Mouse (Mus musculus): ENCODE measurements around the gene Olfr658. TPM values are rescaled to one million over a fixed set of nuclear protein-coding genes. Genes with fewer than 3 reads are reported as not detected.

The Olfr658 gene
- not detected in 2 replicates for polyA plus RNA-seq (2015; fragmentation: Nextera tagmentation; extraction: Ambion mirVana)

DNA sequence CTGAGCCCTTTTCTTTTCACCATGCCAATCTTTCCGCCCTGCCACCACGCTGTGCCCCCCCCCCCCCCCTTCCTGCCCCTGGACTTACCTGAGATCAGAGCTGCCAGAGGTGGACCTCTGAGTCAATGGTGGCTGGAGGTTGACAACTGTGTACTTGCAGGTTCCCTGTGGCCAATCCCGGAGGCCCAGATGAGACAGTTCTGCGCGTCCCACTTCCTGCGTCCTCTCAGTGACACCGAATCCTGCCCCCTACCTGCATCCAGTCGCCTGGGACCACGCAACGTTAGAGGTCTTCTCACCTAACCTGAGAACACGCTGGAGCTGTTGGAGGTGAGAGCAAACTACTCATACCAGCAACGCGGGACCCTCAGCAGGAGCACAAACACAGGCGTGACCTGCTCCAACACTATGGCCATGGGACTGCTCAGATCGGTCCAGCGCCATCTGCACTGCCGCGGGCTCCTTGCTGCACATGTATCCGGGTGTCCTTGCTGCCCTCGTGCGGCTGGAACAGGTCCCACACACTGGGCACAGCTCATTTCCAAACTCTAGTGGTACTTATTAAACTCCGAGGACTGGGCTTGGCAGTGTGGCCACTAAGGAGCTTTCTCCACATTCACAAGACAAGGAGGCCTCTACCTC, at the start of gene Olfr658:
TSS of gene Olfr658 (minus strand) at position 465 of the 642 bp plus-strand sequence.
- peak; percentile 18 for DNase-seq (ENCODE audit: low spot score)

DNA sequence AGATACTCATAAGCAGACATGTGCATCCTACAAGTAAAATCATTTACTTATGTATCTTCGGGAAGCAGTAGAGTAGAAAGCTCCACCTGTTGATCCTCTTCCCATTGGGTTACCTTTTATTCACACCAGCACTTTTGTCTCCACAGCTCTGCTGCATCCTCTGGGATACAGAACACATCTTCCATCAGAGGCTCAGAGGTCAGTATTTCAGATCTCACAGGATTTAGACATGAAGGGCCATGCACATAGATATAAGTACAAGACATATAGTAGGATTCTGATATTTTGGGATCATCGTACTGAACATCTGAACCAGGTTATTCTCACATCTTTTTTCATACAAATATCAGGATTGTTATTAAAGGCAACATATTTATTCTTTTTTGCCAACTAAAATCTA, 39.1 kb upstream of the Olfr658 start, which contains the start of gene Olfr661:
TSS of gene Olfr661 (plus strand) at position 301 of the 400 bp plus-strand sequence.
- no peak for DNase-seq (ENCODE audit: low spot score)

DNA sequence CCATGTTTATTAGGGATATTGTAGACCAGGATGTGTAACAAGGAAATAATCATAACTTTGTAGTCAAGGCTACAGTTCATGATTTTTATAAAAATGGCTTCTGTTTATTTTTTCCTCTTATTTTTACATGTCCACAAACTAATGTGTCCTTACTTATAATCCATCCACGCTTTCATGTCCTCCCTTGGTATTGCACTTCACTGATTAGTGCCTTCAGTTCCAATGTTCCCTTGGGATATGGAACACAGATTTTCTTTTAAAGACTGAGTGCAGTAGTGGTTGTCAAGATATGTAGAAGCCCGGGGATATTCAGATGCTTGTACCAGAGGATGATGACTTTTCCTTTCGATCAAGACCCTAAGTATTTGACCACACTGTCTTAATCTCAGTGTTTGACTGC, 19.3 kb upstream of the Olfr658 start, which contains the start of gene Olfr659:
TSS of gene Olfr659 (plus strand) at position 301 of the 400 bp plus-strand sequence.
- no peak for DNase-seq (ENCODE audit: low spot score)

DNA sequence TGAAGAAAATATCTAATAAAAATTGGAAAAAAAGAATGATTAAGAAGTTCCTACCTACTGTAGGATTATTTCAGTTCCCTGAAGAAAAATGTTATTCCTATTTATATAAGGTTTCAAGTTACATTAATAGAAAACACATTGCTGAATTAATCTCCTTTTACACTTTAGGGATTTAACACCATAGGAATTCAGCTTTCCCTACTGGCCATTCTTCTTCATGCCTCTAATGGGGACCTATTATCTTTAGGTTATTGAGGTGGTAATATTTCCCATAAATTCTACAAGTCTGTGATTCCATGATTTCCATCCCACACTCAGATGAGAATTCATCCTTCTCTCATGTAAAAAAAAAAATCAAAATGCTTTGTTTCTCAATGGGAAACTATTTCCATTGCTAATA, 22.6 kb downstream of the Olfr658 start, which contains the start of gene Olfr657:
TSS of gene Olfr657 (plus strand) at position 301 of the 400 bp plus-strand sequence.
- DNase-seq (ENCODE audit: low spot score), result no peak

DNA sequence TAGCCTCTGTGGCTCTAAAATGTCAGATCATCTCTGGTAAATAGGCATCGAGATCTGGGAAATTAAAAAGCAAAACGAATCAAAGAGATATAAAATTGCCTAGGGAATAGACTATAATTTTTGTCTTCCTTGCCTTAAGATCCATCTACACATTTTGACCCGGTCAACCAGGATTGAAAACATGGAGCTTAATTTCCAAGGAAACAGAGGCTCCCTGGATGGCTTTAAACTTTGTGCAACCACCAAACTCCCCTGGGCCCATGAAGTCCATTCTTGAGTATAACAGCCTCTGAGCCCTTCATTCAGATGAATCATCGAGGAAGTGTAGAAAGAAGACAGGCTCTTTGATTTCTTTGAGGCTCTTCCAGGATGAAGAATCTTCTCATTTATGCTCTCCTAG, 33.5 kb downstream of the Olfr658 start, which contains the start of gene Olfr656:
TSS of gene Olfr656 (plus strand) at position 301 of the 400 bp plus-strand sequence.
- no peak for DNase-seq (ENCODE audit: low spot score)

DNA sequence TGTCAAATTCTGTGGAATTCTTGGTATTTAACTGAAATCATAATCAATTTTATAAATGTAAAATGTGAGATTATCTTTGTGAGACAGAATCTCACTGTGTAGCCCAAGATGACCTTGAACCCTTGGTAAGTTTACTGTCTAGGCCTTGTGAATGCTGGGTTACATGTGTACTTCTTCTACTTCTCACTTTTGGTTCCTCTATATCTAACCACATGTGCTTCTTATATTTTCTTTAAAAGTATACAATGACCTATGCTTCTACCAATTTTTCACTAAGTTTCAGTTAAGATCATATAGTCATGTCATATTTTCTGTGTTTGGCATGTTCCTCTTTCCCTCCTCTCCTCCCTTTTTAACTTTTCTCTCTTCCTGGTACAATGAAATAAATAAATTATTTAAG, 42.4 kb downstream of the Olfr658 start:
- DNase-seq (ENCODE audit: low spot score), result no peak

DNA sequence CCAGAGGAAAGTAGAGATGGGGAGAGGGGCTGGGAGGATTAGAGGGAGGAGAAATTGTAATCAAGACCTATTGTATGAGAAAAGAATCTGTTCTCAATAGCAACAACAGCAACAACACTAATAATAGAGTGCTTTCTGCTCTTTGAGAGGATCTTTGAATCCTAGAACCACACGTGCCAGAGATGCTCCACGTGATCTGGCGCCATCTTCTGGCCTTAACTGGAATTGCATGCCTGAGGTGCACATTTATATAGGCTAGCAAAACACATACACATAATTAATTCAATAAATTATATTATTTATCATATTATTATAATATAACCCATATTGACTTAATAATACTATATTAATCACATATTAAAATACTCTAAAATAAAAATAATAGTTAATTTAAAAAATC, 43.9 kb downstream of the Olfr658 start:
- peak; percentile 55 for DNase-seq (ENCODE audit: low spot score)

DNA sequence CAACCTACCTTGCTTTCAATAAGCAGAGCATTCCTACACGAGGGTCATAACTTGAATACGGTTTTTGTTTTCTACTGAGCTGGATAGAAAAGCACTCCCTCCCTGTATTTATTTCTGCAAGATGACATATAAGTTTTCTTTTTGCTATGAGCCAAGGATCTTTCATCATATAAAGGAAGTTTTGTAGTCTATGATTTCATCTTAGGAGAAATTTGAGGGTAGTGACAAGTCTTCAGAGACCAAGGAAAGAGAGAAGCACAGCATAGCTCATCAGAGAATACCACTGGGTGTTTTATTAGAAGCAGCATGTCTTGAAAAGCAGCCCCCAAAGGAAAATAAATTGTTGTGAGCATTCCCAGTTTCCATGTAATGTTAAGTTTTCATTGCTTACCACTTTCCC, 45.4 kb downstream of the Olfr658 start, which contains the start of gene Olfr655:
TSS of gene Olfr655 (minus strand) at position 101 of the 400 bp plus-strand sequence.
- DNase-seq (ENCODE audit: low spot score), result no peak

Other genes starting within 250 kb of the Olfr658 start
- 0.45 and 0.74 TPM in 2 replicates for gene Trim30c, start 246.5 kb downstream of the Olfr658 start, polyA plus RNA-seq (2015; fragmentation: Nextera tagmentation; extraction: Ambion mirVana)
- 15.3 and 17.9 TPM in 2 replicates for gene Trim30a, start 182.1 kb downstream of the Olfr658 start, polyA plus RNA-seq (2015; fragmentation: Nextera tagmentation; extraction: Ambion mirVana)
- 4.9 and 5.8 TPM in 2 replicates for gene Trim30d, start 139.5 kb downstream of the Olfr658 start, polyA plus RNA-seq (2015; fragmentation: Nextera tagmentation; extraction: Ambion mirVana)
- not detected in 2 replicates for gene Olfr651, start 97.2 kb downstream of the Olfr658 start, polyA plus RNA-seq (2015; fragmentation: Nextera tagmentation; extraction: Ambion mirVana)
- gene Olfr652, start 86.4 kb downstream of the Olfr658 start, polyA plus RNA-seq (2015; fragmentation: Nextera tagmentation; extraction: Ambion mirVana), result not detected in 2 replicates
- not detected in 2 replicates for gene Olfr653, start 70.0 kb downstream of the Olfr658 start, polyA plus RNA-seq (2015; fragmentation: Nextera tagmentation; extraction: Ambion mirVana)
- not detected in 2 replicates for gene Olfr654, start 60.3 kb downstream of the Olfr658 start, polyA plus RNA-seq (2015; fragmentation: Nextera tagmentation; extraction: Ambion mirVana)
- not detected in 2 replicates for gene Olfr655, start 45.5 kb downstream of the Olfr658 start, polyA plus RNA-seq (2015; fragmentation: Nextera tagmentation; extraction: Ambion mirVana)
- gene Olfr656, start 33.4 kb downstream of the Olfr658 start, polyA plus RNA-seq (2015; fragmentation: Nextera tagmentation; extraction: Ambion mirVana), result not detected in 2 replicates
- gene Olfr657, start 22.5 kb downstream of the Olfr658 start, polyA plus RNA-seq (2015; fragmentation: Nextera tagmentation; extraction: Ambion mirVana), result not detected in 2 replicates
- not detected in 2 replicates for gene Olfr659, start 19.4 kb upstream of the Olfr658 start, polyA plus RNA-seq (2015; fragmentation: Nextera tagmentation; extraction: Ambion mirVana)
- gene Olfr661, start 39.2 kb upstream of the Olfr658 start, polyA plus RNA-seq (2015; fragmentation: Nextera tagmentation; extraction: Ambion mirVana), result not detected in 2 replicates
- not detected in 2 replicates for gene Usp17le, start 130.2 kb upstream of the Olfr658 start, polyA plus RNA-seq (2015; fragmentation: Nextera tagmentation; extraction: Ambion mirVana)
- gene Usp17lb, start 195.3 kb upstream of the Olfr658 start, polyA plus RNA-seq (2015; fragmentation: Nextera tagmentation; extraction: Ambion mirVana), result not detected in 2 replicates
- not detected in 2 replicates for gene Usp17la, start 209.7 kb upstream of the Olfr658 start, polyA plus RNA-seq (2015; fragmentation: Nextera tagmentation; extraction: Ambion mirVana)
- gene Olfr665, start 230.7 kb upstream of the Olfr658 start, polyA plus RNA-seq (2015; fragmentation: Nextera tagmentation; extraction: Ambion mirVana), result not detected in 2 replicates
- gene Olfr666, start 248.6 kb upstream of the Olfr658 start, polyA plus RNA-seq (2015; fragmentation: Nextera tagmentation; extraction: Ambion mirVana), result not detected in 2 replicates

Measured in thymus, postnatal 0 days (tissue).